Mouse (Mus musculus): ENCODE data around the gene Robo2. TPM values are rescaled to one million over a fixed set of nuclear protein-coding genes. Genes with fewer than 3 reads are reported as not detected.
"Not testable (repeated sequence)": the region's sequence is repeated elsewhere in the genome, so short reads cannot be mapped to it uniquely, and the experiment has no call there.

Gene Robo2
- total and polyA plus RNA-seq, 2 experiments from 2014 or later = 50.0 to 101 TPM

- Histone ChIP-seq H3K27me3 (ENCODE audit: insufficient read depth, low read length) (no peaks in the 10 kb centered on the region), H3K4me1 (ENCODE audit: insufficient read depth, low read length) (no peaks in the 10 kb centered on the region), H3K9me3 (ENCODE audit: low read length) (no peaks in the 10 kb centered on the region), H3K9ac (replicated peaks; ENCODE audit: low read length) (no peak overlapping the region), H3K36me3 (ENCODE audit: insufficient read depth, low read length) (no peaks in the 10 kb centered on the region), H3K4me2 (ENCODE audit: low read depth, low read length) (no peak overlapping the region), H3K27ac (no peak overlapping the region), H3K4me3 (ENCODE audit: low read length) (no peak overlapping the region)
- DNase-seq (ENCODE audit: low spot score) (no peak), ATAC-seq (no peak)
- TF ChIP-seq CTCF (IDR thresholded peaks at IDR 0.05; ENCODE audit: low read depth) = no peak
Observed at GRCm38 (mm10) chr16:74061479-74061878, 350.1 kb downstream of the Robo2 start.

- no peak overlapping the region for H3K4me3 ChIP-seq (ENCODE audit: low read length)
- H3K9me3 ChIP-seq (ENCODE audit: low read length) = no peaks in the 10 kb centered on the region
- ATAC-seq (no peak), DNase-seq (ENCODE audit: low spot score) (no peak)
- H3K9ac ChIP-seq (replicated peaks; ENCODE audit: low read length) = no peak overlapping the region
- 85% methylated on average over 2 of the region's 2 CpGs for WGBS
- H3K4me2 ChIP-seq (ENCODE audit: low read depth, low read length) = no peak overlapping the region
- H3K27ac ChIP-seq = no peak overlapping the region
- TF ChIP-seq CTCF (IDR thresholded peaks at IDR 0.05; ENCODE audit: low read depth) = no peak
- no peaks in the 10 kb centered on the region for H3K27me3 ChIP-seq (ENCODE audit: insufficient read depth, low read length)
- H3K4me1 ChIP-seq (ENCODE audit: insufficient read depth, low read length) = 0 out of 2 replicates have a peak, but pooled peaks cover 4% of the 10 kb centered on the region
- no peaks in the 10 kb centered on the region for H3K36me3 ChIP-seq (ENCODE audit: insufficient read depth, low read length)
Observed at GRCm38 (mm10) chr16:74056886-74057285, 354.7 kb downstream of the Robo2 start.

- H3K9me3 ChIP-seq (ENCODE audit: low read length) = no peaks in the 10 kb centered on the region
- H3K4me2 ChIP-seq (ENCODE audit: low read depth, low read length) = no peak overlapping the region
- no peak overlapping the region for H3K9ac ChIP-seq (replicated peaks; ENCODE audit: low read length)
- TF ChIP-seq CTCF (IDR thresholded peaks at IDR 0.05; ENCODE audit: low read depth) = no peak
- 58% methylated on average over 1 of the region's 1 CpGs for WGBS
- ATAC-seq (no peak), DNase-seq (ENCODE audit: low spot score) (no peak)
- no peak overlapping the region for H3K27ac ChIP-seq
- H3K36me3 ChIP-seq (ENCODE audit: insufficient read depth, low read length) = no peaks in the 10 kb centered on the region
- H3K4me1 ChIP-seq (ENCODE audit: insufficient read depth, low read length) = 0 out of 2 replicates have a peak, but pooled peaks cover 4% of the 10 kb centered on the region
- no peaks in the 10 kb centered on the region for H3K27me3 ChIP-seq (ENCODE audit: insufficient read depth, low read length)
- no peak overlapping the region for H3K4me3 ChIP-seq (ENCODE audit: low read length)
Observed at GRCm38 (mm10) chr16:74056210-74056609, 355.4 kb downstream of the Robo2 start.

GRCm38 (mm10) chr16:74055061-74055751, 356.4 kb downstream of the Robo2 start:
- no peak overlapping the region for H3K9ac ChIP-seq (replicated peaks; ENCODE audit: low read length)
- no peaks in the 10 kb centered on the region for H3K27me3 ChIP-seq (ENCODE audit: insufficient read depth, low read length)
- 34% methylated on average over 10 of the region's 10 CpGs for WGBS
- H3K4me3 ChIP-seq (ENCODE audit: low read length) = no peak overlapping the region
- H3K9me3 ChIP-seq (ENCODE audit: low read length) = no peaks in the 10 kb centered on the region
- peak overlapping the region; percentile 31 for H3K4me2 ChIP-seq (ENCODE audit: low read depth, low read length)
- ATAC-seq = peak; percentile 88
- no peaks in the 10 kb centered on the region for H3K36me3 ChIP-seq (ENCODE audit: insufficient read depth, low read length)
- 0 out of 2 replicates have a peak overlapping the region, but pooled peaks have one; percentile 36 for H3K27ac ChIP-seq
- TF ChIP-seq CTCF (IDR thresholded peaks at IDR 0.05; ENCODE audit: low read depth) = no peak
- peak; percentile 88 for DNase-seq (ENCODE audit: low spot score)
- 0 out of 2 replicates have a peak, but pooled peaks cover 4% of the 10 kb centered on the region for H3K4me1 ChIP-seq (ENCODE audit: insufficient read depth, low read length)

- DNase-seq (ENCODE audit: low spot score) (no peak), ATAC-seq (no peak)
- Histone ChIP-seq H3K27ac (no peak overlapping the region), H3K4me1 (ENCODE audit: insufficient read depth, low read length) (0 out of 2 replicates have a peak, but pooled peaks cover 3% of the 10 kb centered on the region), H3K4me3 (ENCODE audit: low read length) (no peak overlapping the region), H3K9ac (replicated peaks; ENCODE audit: low read length) (no peak overlapping the region), H3K9me3 (ENCODE audit: low read length) (no peaks in the 10 kb centered on the region), H3K27me3 (ENCODE audit: insufficient read depth, low read length) (no peaks in the 10 kb centered on the region), H3K4me2 (ENCODE audit: low read depth, low read length) (no peak overlapping the region), H3K36me3 (ENCODE audit: insufficient read depth, low read length) (no peaks in the 10 kb centered on the region)
- no peak for TF ChIP-seq CTCF (IDR thresholded peaks at IDR 0.05; ENCODE audit: low read depth)
- 78% methylated on average over 5 of the region's 5 CpGs for WGBS
Observed at GRCm38 (mm10) chr16:74049467-74049866, 362.2 kb downstream of the Robo2 start.

DNA sequence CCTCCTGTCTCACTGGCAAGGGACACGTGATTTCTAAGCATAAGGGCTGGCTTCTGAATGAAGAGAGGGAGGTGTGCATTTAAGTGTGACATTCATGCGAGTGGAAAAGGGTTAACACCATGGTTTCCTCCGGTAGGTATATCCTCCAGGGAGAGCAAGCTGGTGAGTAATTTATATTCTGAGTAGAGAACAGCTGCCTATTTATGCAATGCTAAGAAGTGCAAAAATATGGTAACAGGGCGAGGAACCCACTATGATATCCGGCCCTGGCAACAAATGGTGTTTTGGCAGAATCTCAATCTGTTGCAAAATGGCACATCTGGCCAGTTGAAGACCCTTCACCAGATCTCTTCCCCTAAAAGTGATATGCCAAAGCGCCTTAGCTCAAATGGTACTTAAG, 362.6 kb downstream of the Robo2 start:
- Histone ChIP-seq H3K4me1 (ENCODE audit: insufficient read depth, low read length) (no peaks in the 10 kb centered on the region), H3K36me3 (ENCODE audit: insufficient read depth, low read length) (no peaks in the 10 kb centered on the region), H3K4me2 (ENCODE audit: low read depth, low read length) (no peak overlapping the region), H3K9ac (replicated peaks; ENCODE audit: low read length) (no peak overlapping the region), H3K4me3 (ENCODE audit: low read length) (no peak overlapping the region), H3K27ac (no peak overlapping the region), H3K27me3 (ENCODE audit: insufficient read depth, low read length) (no peaks in the 10 kb centered on the region), H3K9me3 (ENCODE audit: low read length) (no peaks in the 10 kb centered on the region)
- 49% methylated on average over 6 of the region's 6 CpGs for WGBS
- DNase-seq (ENCODE audit: low spot score) (no peak), ATAC-seq (no peak)
- TF ChIP-seq CTCF (IDR thresholded peaks at IDR 0.05; ENCODE audit: low read depth) = no peak

DNA sequence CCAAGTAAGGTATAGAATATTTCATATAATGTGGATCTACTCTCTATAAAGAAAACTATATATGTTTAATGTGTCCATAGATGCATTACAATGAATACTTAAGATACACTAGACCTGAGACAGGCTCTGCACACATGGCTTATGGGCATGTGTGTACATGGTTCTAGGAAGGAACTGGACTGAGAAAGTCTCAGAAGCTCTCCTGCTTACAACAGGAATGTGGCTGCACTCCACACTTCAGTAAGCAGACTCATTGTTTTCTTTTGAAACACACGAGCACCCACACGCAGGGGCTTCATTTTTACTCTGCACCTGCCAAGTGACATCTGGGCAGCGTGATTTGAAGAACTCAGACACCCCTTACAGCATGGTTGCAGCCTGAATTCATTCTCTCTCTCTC, 364.4 kb downstream of the Robo2 start:
- ATAC-seq = no peak
- Histone ChIP-seq H3K27ac (no peak overlapping the region), H3K27me3 (ENCODE audit: insufficient read depth, low read length) (no peaks in the 10 kb centered on the region), H3K4me1 (ENCODE audit: insufficient read depth, low read length) (no peaks in the 10 kb centered on the region), H3K4me2 (ENCODE audit: low read depth, low read length) (no peak overlapping the region), H3K4me3 (ENCODE audit: low read length) (no peak overlapping the region), H3K36me3 (ENCODE audit: insufficient read depth, low read length) (no peaks in the 10 kb centered on the region), H3K9me3 (ENCODE audit: low read length) (no peaks in the 10 kb centered on the region), H3K9ac (replicated peaks; ENCODE audit: low read length) (no peak overlapping the region)
- no peak for TF ChIP-seq CTCF (IDR thresholded peaks at IDR 0.05; ENCODE audit: low read depth)
- WGBS = 30% methylated on average over 3 of the region's 3 CpGs
- DNase-seq (ENCODE audit: low spot score) = no peak

DNA sequence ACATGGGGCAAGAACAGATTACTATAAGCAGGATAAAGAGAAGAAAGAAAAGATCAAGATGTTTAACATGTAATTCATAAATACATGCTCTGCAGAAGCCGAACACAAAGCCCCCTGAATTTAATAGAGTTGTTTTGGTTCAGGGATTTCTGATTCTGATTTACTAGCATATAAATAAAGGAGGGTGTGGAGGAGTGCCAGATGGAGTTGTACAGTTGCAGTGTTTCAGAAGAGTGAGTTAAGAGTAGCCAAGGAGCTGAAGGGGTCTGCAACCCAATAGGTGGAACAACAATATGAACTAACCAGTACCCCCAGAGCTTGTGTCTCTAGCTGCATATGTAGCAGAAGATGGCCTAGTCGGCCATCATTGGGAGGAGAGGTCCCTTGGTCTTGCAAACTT, 370.8 kb downstream of the Robo2 start:
- not testable (repeated sequence) for H3K4me2 ChIP-seq (ENCODE audit: low read depth, low read length); H3K4me3 ChIP-seq (ENCODE audit: low read length); H3K27ac ChIP-seq; H3K27me3 ChIP-seq (ENCODE audit: insufficient read depth, low read length); ATAC-seq; H3K36me3 ChIP-seq (ENCODE audit: insufficient read depth, low read length); H3K9ac ChIP-seq (replicated peaks; ENCODE audit: low read length); DNase-seq (ENCODE audit: low spot score); H3K9me3 ChIP-seq (ENCODE audit: low read length); H3K4me1 ChIP-seq (ENCODE audit: insufficient read depth, low read length)
- WGBS = 77% methylated on average over 1 of the region's 2 CpGs
